Mouse (Mus musculus) stomach, embryonic 16.5 days (tissue): ENCODE data around the gene Krtap28-10. TPM values are rescaled to one million over a fixed set of nuclear protein-coding genes. Genes with fewer than 3 reads are reported as not detected.
"Not testable (repeated sequence)": the region's sequence is repeated elsewhere in the genome, so short reads cannot be mapped to it uniquely, and the experiment has no call there.

Source experiments
- ATAC-seq: fragments of 200-750 bp; cut with Nextera tagmentation; 2 replicates; pipeline ENCODE4 v1.8.0; 2017; ENCODE audit warnings: moderate number of reproducible peaks, moderate TSS enrichment; ENCODE audit not compliant: insufficient read depth, low FRiP score
- H3K27ac ChIP-seq: fragments of 300-500 bp; sonication (generic); 2 replicates; pipeline ENCODE4 v1.5.1; 2014; ENCODE audit warnings: low read length
- H3K27me3 ChIP-seq: fragments of 300-500 bp; sonication (generic); 2 replicates; pipeline ENCODE4 v1.6.1; 2014; ENCODE audit warnings: low read length, control low read depth, mixed read lengths; ENCODE audit not compliant: control insufficient read depth, insufficient read depth
- H3K36me3 ChIP-seq: fragments of 300-500 bp; sonication (generic); 2 replicates; pipeline ENCODE4 v1.6.1; 2014; ENCODE audit warnings: low read length; ENCODE audit not compliant: control insufficient read depth, insufficient read depth
- H3K4me1 ChIP-seq: fragments of 300-500 bp; sonication (generic); 2 replicates; pipeline ENCODE4 v1.6.1; 2014; ENCODE audit warnings: low read length, control low read depth, mixed read lengths; ENCODE audit not compliant: control insufficient read depth, insufficient read depth
- H3K4me2 ChIP-seq: fragments of 300-500 bp; sonication (generic); 2 replicates; pipeline ENCODE4 v1.6.1; 2014; ENCODE audit warnings: low read depth, low read length, mixed read lengths
- H3K4me3 ChIP-seq: fragments of 300-500 bp; sonication (generic); replicated peaks from 2 replicates; pipeline ENCODE4 v1.5.1; 2014; ENCODE audit warnings: mild to moderate bottlenecking, low read length
- H3K9ac ChIP-seq: fragments of 300-500 bp; sonication (generic); 2 replicates; pipeline ENCODE4 v1.6.1; 2014; ENCODE audit warnings: low read length
- H3K9me3 ChIP-seq: fragments of 300-500 bp; sonication (generic); replicated peaks from 2 replicates; pipeline ENCODE4 v1.6.1; 2016; ENCODE audit warnings: low read length, control low read depth; ENCODE audit not compliant: control insufficient read depth
- WGBS: fragments of 180-500 bp; shearing (Covaris S2); extraction: QIAGEN DNeasy Blood & Tissue Kit; methylation state at CpG from one replicate; pipeline ENCODE4 v1.1.7; 2014; 5-methylcytosine and 5-hydroxymethylcytosine counted together
- polyA plus RNA-seq: library from polyadenylated mRNA; unstranded; fragments of >200 nt; fragmentation: Nextera tagmentation; extraction: Ambion mirVana; gene quantifications from 2 replicates; pipeline ENCODE4 v1.2.1, GENCODE M21; 2015

Krtap28-10 gene
- polyA plus RNA-seq, 1 experiment from 2014 or later = not detected

- 19% methylated on average over 1 of the region's 1 CpGs for WGBS
- no peak overlapping the region for H3K27ac ChIP-seq
- H3K27me3 ChIP-seq = no peaks in the 10 kb centered on the region
- no peaks in the 10 kb centered on the region for H3K4me1 ChIP-seq
- ATAC-seq = no peak
- H3K9me3 ChIP-seq = no peaks in the 10 kb centered on the region
- H3K36me3 ChIP-seq = no peaks in the 10 kb centered on the region
- H3K4me2 ChIP-seq = no peak overlapping the region
- no peak overlapping the region for H3K9ac ChIP-seq
- H3K4me3 ChIP-seq = no peak overlapping the region
These were observed 10.3 kb downstream of the Krtap28-10 start for GRCm38 (mm10) chr1:83031950-83032349.

- WGBS = 67% methylated on average over 1 of the region's 1 CpGs
These were observed 25.7 kb downstream of the Krtap28-10 start for GRCm38 (mm10) chr1:83016556-83016955.

GRCm38 (mm10) chr1:83015329-83015879 lies 26.9 kb downstream of the Krtap28-10 start:
- WGBS = 54% methylated on average over 10 of the region's 10 CpGs
- Histone ChIP-seq H3K9me3 (no peaks in the 10 kb centered on the region), H3K4me2 (no peak overlapping the region), H3K4me3 (no peak overlapping the region), H3K27ac (no peak overlapping the region), H3K9ac (no peak overlapping the region), H3K27me3 (no peaks in the 10 kb centered on the region), H3K4me1 (no peaks in the 10 kb centered on the region), H3K36me3 (no peaks in the 10 kb centered on the region)
- ATAC-seq = no peak

More at GRCm38 (mm10) chr1:83016556-83016955, 25.7 kb downstream of the Krtap28-10 start:
- Histone ChIP-seq H3K27ac (no peak overlapping the region), H3K9ac (no peak overlapping the region), H3K9me3 (no peaks in the 10 kb centered on the region), H3K4me3 (no peak overlapping the region), H3K27me3 (no peaks in the 10 kb centered on the region), H3K36me3 (no peaks in the 10 kb centered on the region), H3K4me2 (no peak overlapping the region), H3K4me1 (no peaks in the 10 kb centered on the region)
- ATAC-seq = no peak

- no peak for ATAC-seq
- no peaks in the 10 kb centered on the region for H3K36me3 ChIP-seq
- 79% methylated on average over 3 of the region's 3 CpGs for WGBS
- H3K9me3 ChIP-seq = no peaks in the 10 kb centered on the region
- no peak overlapping the region for H3K4me2 ChIP-seq
- H3K4me1 ChIP-seq = no peaks in the 10 kb centered on the region
- H3K27ac ChIP-seq = no peak overlapping the region
- no peak overlapping the region for H3K4me3 ChIP-seq
- no peak overlapping the region for H3K9ac ChIP-seq
- H3K27me3 ChIP-seq = no peaks in the 10 kb centered on the region
These were observed 27.8 kb downstream of the Krtap28-10 start for GRCm38 (mm10) chr1:83014477-83014876.

GRCm38 (mm10) chr1:83007471-83007870 lies 34.8 kb downstream of the Krtap28-10 start:
- Histone ChIP-seq H3K9ac (no peak overlapping the region), H3K36me3 (no peaks in the 10 kb centered on the region), H3K27me3 (no peaks in the 10 kb centered on the region), H3K27ac (no peak overlapping the region), H3K4me1 (no peaks in the 10 kb centered on the region), H3K9me3 (no peaks in the 10 kb centered on the region), H3K4me3 (no peak overlapping the region), H3K4me2 (no peak overlapping the region)
- WGBS = 42% methylated on average over 6 of the region's 6 CpGs
- ATAC-seq = no peak

GRCm38 (mm10) chr1:83006218-83007179 lies 35.8 kb downstream of the Krtap28-10 start:
- Histone ChIP-seq H3K9me3 (no peaks in the 10 kb centered on the region), H3K27ac (no peak overlapping the region), H3K4me3 (no peak overlapping the region), H3K27me3 (no peaks in the 10 kb centered on the region), H3K4me2 (no peak overlapping the region), H3K36me3 (no peaks in the 10 kb centered on the region), H3K9ac (no peak overlapping the region), H3K4me1 (no peaks in the 10 kb centered on the region)
- ATAC-seq = no peak
- WGBS = 68% methylated on average over 8 of the region's 8 CpGs

- H3K9ac ChIP-seq, ATAC-seq: not testable (repeated sequence)
These were observed 42.0 kb downstream of the Krtap28-10 start, which contains the start of gene Gm47959 for GRCm38 (mm10) chr1:83000306-83000705. Gm47959 (plus strand) TSS chr1:83000548.

GRCm38 (mm10) chr1:82993947-82994346 lies 48.3 kb downstream of the Krtap28-10 start:
- H3K27ac ChIP-seq = no peak overlapping the region
- H3K9ac ChIP-seq = no peak overlapping the region
- H3K27me3 ChIP-seq = no peaks in the 10 kb centered on the region
- ATAC-seq = no peak
- H3K4me3 ChIP-seq = no peak overlapping the region
- H3K36me3 ChIP-seq = no peaks in the 10 kb centered on the region
- no peak overlapping the region for H3K4me2 ChIP-seq
- H3K4me1 ChIP-seq = no peaks in the 10 kb centered on the region
- 80% methylated on average over 3 of the region's 3 CpGs for WGBS
- no peaks in the 10 kb centered on the region for H3K9me3 ChIP-seq

More at GRCm38 (mm10) chr1:83000306-83000705, 42.0 kb downstream of the Krtap28-10 start, which contains the start of gene Gm47959:
- H3K27ac ChIP-seq, H3K4me2 ChIP-seq, H3K36me3 ChIP-seq, H3K4me3 ChIP-seq, H3K4me1 ChIP-seq, H3K9me3 ChIP-seq, H3K27me3 ChIP-seq: not testable (repeated sequence)
- WGBS = 97% methylated on average over 5 of the region's 9 CpGs

GRCm38 (mm10) chr1:82992093-82992492 lies 50.2 kb downstream of the Krtap28-10 start:
- Histone ChIP-seq H3K9me3 (no peaks in the 10 kb centered on the region), H3K4me2 (no peak overlapping the region), H3K4me3 (no peak overlapping the region), H3K4me1 (no peaks in the 10 kb centered on the region), H3K27ac (no peak overlapping the region), H3K27me3 (no peaks in the 10 kb centered on the region), H3K36me3 (no peaks in the 10 kb centered on the region), H3K9ac (no peak overlapping the region)
- ATAC-seq = no peak
- WGBS = 89% methylated on average over 6 of the region's 6 CpGs
